In the genomic region with DNA sequence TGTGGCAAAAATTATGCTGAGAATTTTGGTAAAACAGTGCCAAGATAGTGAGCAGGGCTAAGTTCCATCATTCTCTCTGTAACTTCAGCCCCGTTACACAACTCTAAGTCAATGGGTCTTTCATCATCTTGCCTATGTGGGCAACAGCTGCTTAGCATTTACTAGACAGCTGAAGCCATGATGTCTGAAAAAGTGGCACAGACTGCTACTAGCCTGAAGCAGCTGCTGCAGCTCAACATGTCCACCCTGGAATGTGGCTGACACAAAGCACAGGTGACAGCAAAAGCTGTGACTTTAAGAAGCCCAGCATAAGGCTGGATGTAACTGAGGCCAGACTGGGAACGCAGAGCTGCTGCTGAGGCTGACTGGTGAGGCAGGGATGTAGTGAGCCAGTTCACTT, we compare ENCODE assay signal across 14 mouse cellular contexts.
DNase-seq lines count a peak whose midpoint lies in the region; ATAC-seq and TF ChIP-seq lines count a peak whose summit lies in the region.
"Had no signal": no experiment of that assay in that cellular context is flagged by ENCODE, and none has a peak within 500 bp of the region (broad histone marks: within the 10 kb centered on the region; RNA-seq: fewer than 3 reads in every experiment).

No protein-coding gene starts in this region.

- WGBS in heart, postnatal 0 days, result 70% methylated on average over 2 of the region's 2 CpGs
- 75% methylated on average over 2 of the region's 2 CpGs for WGBS in heart, embryonic 10.5 days
- WGBS in lung, embryonic 16.5 days, result 44% methylated on average over 2 of the region's 2 CpGs
- 89% methylated on average over 2 of the region's 2 CpGs for WGBS in forebrain, embryonic 16.5 days

- H3K4me2 ChIP-seq in heart, postnatal 0 days (ENCODE audit: low read depth, low read length), result no peak overlapping the region
- no peak overlapping the region for H3K4me2 ChIP-seq in lung, embryonic 16.5 days (ENCODE audit: low read depth, low read length)
- H3K4me2 ChIP-seq in forebrain, embryonic 16.5 days (ENCODE audit: low read length), result no peak overlapping the region
- H3K4me2 ChIP-seq: heart, embryonic 15.5 days; kidney, embryonic 15.5 days; midbrain, embryonic 12.5 days; stomach, embryonic 15.5 days had no signal

- no peaks in the 10 kb centered on the region for H3K27me3 ChIP-seq in heart, postnatal 0 days (ENCODE audit: control insufficient read depth, insufficient read depth, low read length)
- H3K27me3 ChIP-seq in heart, embryonic 10.5 days (ENCODE audit: insufficient read depth, poor library complexity, severe bottlenecking), result no peaks in the 10 kb centered on the region
- no peaks in the 10 kb centered on the region for H3K27me3 ChIP-seq in lung, embryonic 16.5 days (ENCODE audit: control insufficient read depth, insufficient read depth, low read depth, low read length)
- H3K27me3 ChIP-seq in forebrain, embryonic 16.5 days (replicated peaks; ENCODE audit: control insufficient read depth, insufficient read depth, low read length), result no peaks in the 10 kb centered on the region
- H3K27me3 ChIP-seq: heart, embryonic 15.5 days; kidney, embryonic 15.5 days; midbrain, embryonic 12.5 days; stomach, embryonic 15.5 days had no signal

- no peaks in the 10 kb centered on the region for H3K4me1 ChIP-seq in heart, postnatal 0 days (ENCODE audit: control insufficient read depth, insufficient read depth)
- H3K4me1 ChIP-seq in heart, embryonic 10.5 days, result no peaks in the 10 kb centered on the region
- peaks cover 23% of the 10 kb centered on the region for H3K4me1 ChIP-seq in lung, embryonic 16.5 days (replicated peaks; ENCODE audit: control insufficient read depth, insufficient read depth, low read length)
- H3K4me1 ChIP-seq in forebrain, embryonic 16.5 days (replicated peaks; ENCODE audit: control insufficient read depth, insufficient read depth, low read length), result peaks cover 9% of the 10 kb centered on the region
- H3K4me1 ChIP-seq: heart, embryonic 15.5 days; stomach, embryonic 15.5 days had no signal

- no peak overlapping the region for H3K4me3 ChIP-seq in heart, postnatal 0 days (ENCODE audit: low read depth, low read length)
- no peak overlapping the region for H3K4me3 ChIP-seq in heart, embryonic 10.5 days
- no peak overlapping the region for H3K4me3 ChIP-seq in lung, embryonic 16.5 days (ENCODE audit: low read length)
- H3K4me3 ChIP-seq in forebrain, embryonic 16.5 days (replicated peaks; ENCODE audit: low read length), result no peak overlapping the region
- H3K4me3 ChIP-seq: heart, embryonic 15.5 days; kidney, embryonic 15.5 days; midbrain, embryonic 12.5 days; stomach, embryonic 15.5 days had no signal

- H3K27ac ChIP-seq in heart, postnatal 0 days (ENCODE audit: low read depth), result 0 out of 2 replicates have a peak overlapping the region, but pooled peaks have one; percentile 20
- H3K27ac ChIP-seq in heart, embryonic 10.5 days, result no peak overlapping the region
- peak overlapping the region; percentile 83 for H3K27ac ChIP-seq in lung, embryonic 16.5 days (ENCODE audit: low read length)
- H3K27ac ChIP-seq in forebrain, embryonic 16.5 days (ENCODE audit: low read length), result no peak overlapping the region
- H3K27ac ChIP-seq: heart, embryonic 15.5 days; kidney, embryonic 15.5 days; stomach, embryonic 15.5 days had no signal

- H3K36me3 ChIP-seq in heart, postnatal 0 days (replicated peaks; ENCODE audit: control insufficient read depth, insufficient read depth, low read length), result peaks cover 33% of the 10 kb centered on the region
- H3K36me3 ChIP-seq in heart, embryonic 10.5 days, result peaks cover 58% of the 10 kb centered on the region
- H3K36me3 ChIP-seq in lung, embryonic 16.5 days (ENCODE audit: control insufficient read depth, insufficient read depth, low read length), result peaks cover 21% of the 10 kb centered on the region
- peaks cover 4% of the 10 kb centered on the region for H3K36me3 ChIP-seq in forebrain, embryonic 16.5 days (ENCODE audit: control insufficient read depth, insufficient read depth)

- no peak for TF ChIP-seq EP300 in heart, postnatal 0 days (IDR thresholded peaks at IDR 0.05; ENCODE audit: low read depth)

- ATAC-seq in heart, postnatal 0 days (ENCODE audit: insufficient read depth, low read depth), result no peak
- ATAC-seq in lung, embryonic 16.5 days (ENCODE audit: low read depth), result peak; percentile 96
- no peak for ATAC-seq in forebrain, embryonic 16.5 days

- intact Hi-C loops in left cerebral cortex, postnatal 36 days (cut with DNase I), result no loop called here

- no peaks in the 10 kb centered on the region; the same call in 1 of the 2 replicates for H3K9me3 ChIP-seq in heart, postnatal 0 days (replicated peaks; ENCODE audit: control insufficient read depth, low read length)
- no peaks in the 10 kb centered on the region for H3K9me3 ChIP-seq in heart, embryonic 10.5 days
- H3K9me3 ChIP-seq in lung, embryonic 16.5 days (ENCODE audit: control insufficient read depth, low read length), result no peaks in the 10 kb centered on the region
- H3K9me3 ChIP-seq in forebrain, embryonic 16.5 days (ENCODE audit: control insufficient read depth, low read length), result no peaks in the 10 kb centered on the region
- H3K9me3 ChIP-seq: heart, embryonic 15.5 days; kidney, embryonic 15.5 days; stomach, embryonic 15.5 days had no signal

- H3K9ac ChIP-seq in heart, postnatal 0 days (replicated peaks; ENCODE audit: low read depth, low read length), result no peak overlapping the region
- H3K9ac ChIP-seq in lung, embryonic 16.5 days (ENCODE audit: low read length), result no peak overlapping the region
- no peak overlapping the region for H3K9ac ChIP-seq in forebrain, embryonic 16.5 days (replicated peaks; ENCODE audit: low read depth, low read length)
- H3K9ac ChIP-seq: heart, embryonic 15.5 days; kidney, embryonic 15.5 days; midbrain, embryonic 12.5 days; stomach, embryonic 15.5 days had no signal

- TF ChIP-seq CTCF in heart, postnatal 0 days (IDR thresholded peaks at IDR 0.05; ENCODE audit: low read depth), result no peak

- no peak for DNase-seq in heart, postnatal 0 days (ENCODE audit: low spot score)
- no peak for DNase-seq in heart, embryonic 10.5 days (ENCODE audit: low spot score)
- DNase-seq in 416B (ENCODE audit: low read depth) (peak; percentile 58), NIH3T3 (ENCODE audit: low read depth) (peak; percentile 55)
- no peak for DNase-seq in left cerebral cortex, postnatal 36 days (ENCODE audit: low spot score in 2 of 2)
- DNase-seq: adrenal gland, adult 8-10 months; cerebellum, adult 9-11 months; thymus, postnatal 25 days had no signal

Comparison
In these comparisons a context has a peak if more than half of its experiments do, and no peak if none do; other contexts are left out.
1. H3K27ac ChIP-seq: peak in heart, postnatal 0 days (single experiment) and lung, embryonic 16.5 days (single experiment); none in heart, embryonic 10.5 days (single experiment) and forebrain, embryonic 16.5 days (single experiment).
2. DNase-seq: peak in 416B (single experiment) and NIH3T3 (single experiment); none in heart, postnatal 0 days (single experiment), heart, embryonic 10.5 days (single experiment) and left cerebral cortex, postnatal 36 days (0 of 2).